Mouse (Mus musculus) cerebellum, postnatal 14 days (tissue): ENCODE measurements around the gene Kitl.

ENCODE experiments used
- DNase-seq, 2 experiments: peaks; one replicate each; pipeline ENCODE4 v3.0.0; 2021; ENCODE audit warnings: mixed read lengths in 2 of 2

The Kitl gene

GRCm38 (mm10) chr10:100015370-100016325, at the start of gene Kitl:
TSS of gene Kitl (plus strand) at chr10:100015630.
- peak; percentile 56 to 60 for DNase-seq

- no peak for DNase-seq
Measured at GRCm38 (mm10) chr10:99972866-99973265, 42.6 kb upstream of the Kitl start.

GRCm38 (mm10) chr10:99980096-99980495, 35.3 kb upstream of the Kitl start:
- no peak for DNase-seq

GRCm38 (mm10) chr10:99980916-99981315, 34.5 kb upstream of the Kitl start:
- no peak for DNase-seq

- no peak for DNase-seq
Measured at GRCm38 (mm10) chr10:99981887-99982286, 33.5 kb upstream of the Kitl start.

- no peak for DNase-seq
Measured at GRCm38 (mm10) chr10:99986745-99987144, 28.7 kb upstream of the Kitl start.

- DNase-seq, result peak in 1 of 2 experiments; percentile 2
Measured at GRCm38 (mm10) chr10:99989758-99990157, 25.7 kb upstream of the Kitl start.

GRCm38 (mm10) chr10:99992121-99992520, 23.3 kb upstream of the Kitl start:
- DNase-seq, result no peak

GRCm38 (mm10) chr10:100001452-100001851, 14.0 kb upstream of the Kitl start:
- DNase-seq, result no peak

GRCm38 (mm10) chr10:100003797-100004196, 11.6 kb upstream of the Kitl start:
- DNase-seq, result no peak

GRCm38 (mm10) chr10:100009681-100010080, 5.7 kb upstream of the Kitl start:
- DNase-seq, result no peak

GRCm38 (mm10) chr10:100010291-100010690, 5.1 kb upstream of the Kitl start:
- no peak for DNase-seq

- DNase-seq, result no peak
Measured at GRCm38 (mm10) chr10:100014096-100014495, 1.3 kb upstream of the Kitl start.

GRCm38 (mm10) chr10:100016326-100016709, 888 bp downstream of the Kitl start:
- peak; percentile 48 to 52 for DNase-seq

GRCm38 (mm10) chr10:100016941-100017770, 1.7 kb downstream of the Kitl start:
- no peak for DNase-seq

GRCm38 (mm10) chr10:100017771-100018070, 2.3 kb downstream of the Kitl start:
- DNase-seq, result no peak

- no peak for DNase-seq
Measured at GRCm38 (mm10) chr10:100018493-100018892, 3.1 kb downstream of the Kitl start.

GRCm38 (mm10) chr10:100019246-100020195, 4.1 kb downstream of the Kitl start:
- DNase-seq, result no peak

- no peak for DNase-seq
Measured at GRCm38 (mm10) chr10:100022090-100022834, 6.8 kb downstream of the Kitl start.

- no peak for DNase-seq
Measured at GRCm38 (mm10) chr10:100022835-100023093, 7.3 kb downstream of the Kitl start.

GRCm38 (mm10) chr10:100025665-100026064, 10.2 kb downstream of the Kitl start:
- no peak for DNase-seq

- no peak for DNase-seq
Measured at GRCm38 (mm10) chr10:100026778-100027177, 11.3 kb downstream of the Kitl start.
